Mouse (Mus musculus): ENCODE results near the gene Tnfrsf21.

- no peak for TF ChIP-seq GATA1 (IDR thresholded peaks at IDR 0.05; ENCODE audit: low read length)
- TF ChIP-seq TAL1 (IDR thresholded peaks at IDR 0.05; ENCODE audit: low read length) = no peak
These were observed 10.4 kb downstream of the Tnfrsf21 start for GRCm38 (mm10) chr17:43026708-43027107.

Data from erythroblast, embryonic 14.5 days (primary cell).